Mouse (Mus musculus) myocyte (in vitro differentiated cells): ENCODE results near the gene Tcea3. TPM values are rescaled to one million over a fixed set of nuclear protein-coding genes. Genes with fewer than 3 reads are reported as not detected.

Experiments
- H3K27me3 ChIP-seq: one replicate; pipeline ENCODE4 v1.6.1; 2011; ENCODE audit not compliant: control insufficient read depth, insufficient read depth, insufficient read length
- H3K36me3 ChIP-seq: one replicate; pipeline ENCODE4 v1.6.1; 2011; ENCODE audit not compliant: control insufficient read depth, insufficient read depth
- H3K4me2 ChIP-seq: one replicate; pipeline ENCODE4 v1.6.1; 2011; ENCODE audit warnings: low read depth, control low read depth
- H3K4me3 ChIP-seq: one replicate; pipeline ENCODE4 v1.5.1; 2011; ENCODE audit warnings: mild to moderate bottlenecking, control low read depth, moderate library complexity
- H3K79me2 ChIP-seq: one replicate; pipeline ENCODE4 v1.6.1; 2011; ENCODE audit not compliant: control insufficient read depth, insufficient read depth
- H3ac ChIP-seq: one replicate; pipeline ENCODE4 v1.6.1; 2011; ENCODE audit not compliant: control insufficient read depth, insufficient read length
- CEBPB ChIP-seq: IDR thresholded peaks from 2 replicates; pipeline ENCODE4 v1.6.1; 2011; ENCODE audit warnings: mild to moderate bottlenecking, moderate library complexity; ENCODE audit not compliant: poor library complexity, insufficient read depth, severe bottlenecking
- E2F4 ChIP-seq: IDR thresholded peaks from one replicate; pipeline ENCODE4 v1.6.1; 2011; ENCODE audit warnings: mild to moderate bottlenecking, control low read depth, moderate library complexity; ENCODE audit not compliant: insufficient read depth
- MAX ChIP-seq: IDR thresholded peaks from one replicate; pipeline ENCODE4 v1.6.1; 2011; ENCODE audit warnings: low read depth, mild to moderate bottlenecking, control low read depth
- MYOD1 ChIP-seq, 3 experiments: IDR thresholded peaks; one replicate each; pipeline ENCODE4 v1.6.1; 2011; ENCODE audit warnings: control low read depth in 2 of 3, low read depth in 2 of 3, mild to moderate bottlenecking in 2 of 3, moderate library complexity in 1 of 3; ENCODE audit not compliant: insufficient read length in 2 of 3, control insufficient read depth in 1 of 3
- MYOG ChIP-seq, 3 experiments: IDR thresholded peaks; one replicate each; pipeline ENCODE4 v1.6.1; 2011; ENCODE audit warnings: control low read depth in 2 of 3, low read depth in 2 of 3, mild to moderate bottlenecking in 2 of 3; ENCODE audit not compliant: insufficient read length in 2 of 3, control insufficient read depth in 1 of 3, insufficient read depth in 1 of 3
- POLR2A ChIP-seq: IDR thresholded peaks from one replicate; pipeline ENCODE4 v1.6.1; 2011; ENCODE audit warnings: low read depth, mild to moderate bottlenecking, control low read depth, moderate library complexity; ENCODE audit not compliant: insufficient read length
- POLR2AphosphoS2 ChIP-seq: IDR thresholded peaks from one replicate; pipeline ENCODE4 v1.6.1; 2011; ENCODE audit warnings: low read depth, control low read depth; ENCODE audit not compliant: insufficient read length
- REST ChIP-seq: IDR thresholded peaks from one replicate; pipeline ENCODE4 v1.6.1; 2011; ENCODE audit warnings: mild to moderate bottlenecking, control low read depth, moderate library complexity; ENCODE audit not compliant: insufficient read depth, insufficient read length
- SRF ChIP-seq: IDR thresholded peaks from one replicate; pipeline ENCODE4 v1.6.1; 2011; ENCODE audit warnings: low read depth; ENCODE audit not compliant: control insufficient read depth, insufficient read length
- TCF12 ChIP-seq: IDR thresholded peaks from one replicate; pipeline ENCODE4 v1.6.1; 2011; ENCODE audit warnings: mild to moderate bottlenecking, control low read depth; ENCODE audit not compliant: poor library complexity, insufficient read depth, severe bottlenecking
- TCF3 ChIP-seq: IDR thresholded peaks from one replicate; pipeline ENCODE4 v1.6.1; 2011; ENCODE audit warnings: low read depth, control low read depth; ENCODE audit not compliant: insufficient read length
- USF1 ChIP-seq: IDR thresholded peaks from one replicate; pipeline ENCODE4 v1.6.1; 2011; ENCODE audit warnings: low read depth, mild to moderate bottlenecking, control low read depth, moderate library complexity
- polyA plus RNA-seq: library from polyadenylated mRNA; unstranded; fragments of >200 nt; fragmentation: generic; extraction: Trizol; gene quantifications from one replicate; pipeline ENCODE4 v1.2.1, GENCODE M21; 2012; ENCODE audit warnings: missing spikeins

Tcea3 gene
- polyA plus RNA-seq, 1 experiment, result 5.5 TPM

DNA sequence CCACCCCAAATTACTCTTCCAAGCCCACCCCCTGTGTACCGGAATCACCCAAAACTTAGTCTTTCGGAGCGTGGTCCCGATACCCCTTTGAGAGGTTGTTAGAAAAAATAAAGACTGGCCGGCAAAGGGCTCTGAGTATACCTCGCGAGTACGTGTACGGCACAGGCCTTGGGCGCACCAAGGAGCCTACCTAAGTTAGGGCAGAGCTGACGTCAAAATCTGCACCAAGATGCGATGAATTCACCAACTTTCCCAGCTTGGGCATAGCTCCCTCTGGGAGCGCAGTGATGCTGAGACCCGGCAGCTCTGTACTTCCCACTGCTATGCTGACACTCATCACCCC lies 172 bp upstream of the Tcea3 start:
- Histone ChIP-seq H3K27me3 (no peaks in the 10 kb centered on the region), H3K4me3 (peak overlapping the region; percentile 19), H3K4me2 (peak overlapping the region; percentile 91), H3K79me2 (no peaks in the 10 kb centered on the region), H3K36me3 (no peaks in the 10 kb centered on the region), H3ac (peak overlapping the region; percentile 16)
- TF ChIP-seq MYOG (IDR thresholded peaks at IDR 0.05; ENCODE audit: control insufficient read depth in 1 of 3, insufficient read depth in 1 of 3, insufficient read length in 2 of 3, low read depth in 2 of 3) (no peak), POLR2AphosphoS2 (peak; percentile 31)

DNA sequence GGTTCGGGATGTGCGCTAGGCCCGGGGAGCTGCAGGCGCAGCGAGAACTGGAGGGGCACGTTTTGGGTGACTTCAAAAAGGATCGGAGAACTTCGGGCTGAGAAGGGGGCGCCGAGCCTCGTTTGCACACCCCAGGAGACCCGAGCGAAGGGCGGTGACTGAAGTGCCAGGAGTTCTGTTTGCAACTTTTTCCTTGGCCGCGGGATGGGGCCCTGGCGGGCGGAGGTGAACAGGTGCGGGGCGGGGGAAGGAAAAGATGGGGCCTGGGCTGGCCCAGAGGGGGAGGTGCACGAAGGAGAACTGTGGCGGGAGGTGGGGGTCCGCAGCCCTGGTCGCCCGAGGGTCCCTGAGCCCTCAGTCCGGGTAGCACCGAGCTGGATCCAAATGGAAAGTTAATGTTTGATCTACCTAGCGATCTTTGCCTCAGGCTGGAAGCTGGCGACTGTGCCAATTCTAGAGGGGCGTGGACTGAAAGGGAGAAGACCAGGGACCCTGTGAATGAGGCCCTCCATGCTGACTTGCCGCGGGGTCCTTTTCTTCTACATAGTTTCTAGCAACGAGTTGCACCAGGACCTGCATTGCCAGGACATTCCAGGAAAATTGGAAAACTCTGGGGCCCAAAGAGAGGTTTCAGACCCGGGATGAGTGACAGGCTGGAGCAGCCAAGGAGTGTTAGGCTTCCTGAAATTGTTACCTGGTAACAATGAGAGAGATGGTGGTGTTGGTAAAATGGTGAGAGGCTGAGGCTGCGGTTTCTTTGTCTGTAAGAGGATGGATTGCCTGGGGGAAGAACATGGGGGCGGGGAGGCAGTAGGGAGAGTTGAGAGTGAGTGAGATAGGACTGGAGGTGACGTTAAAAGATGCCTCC lies 1.2 kb downstream of the Tcea3 start:
- Histone ChIP-seq H3K36me3 (no peaks in the 10 kb centered on the region), H3K4me3 (peak overlapping the region; percentile 19), H3K4me2 (peak overlapping the region; percentile 91), H3K27me3 (no peaks in the 10 kb centered on the region), H3K79me2 (no peaks in the 10 kb centered on the region), H3ac (no peak overlapping the region)
- peak in 1 of 3 experiments; percentile 28 for TF ChIP-seq MYOD1 (IDR thresholded peaks at IDR 0.05; ENCODE audit: control insufficient read depth in 1 of 3, insufficient read length in 2 of 3, low read depth in 2 of 3)
- no peak for TF ChIP-seq POLR2AphosphoS2
- TF ChIP-seq MYOG (IDR thresholded peaks at IDR 0.05; ENCODE audit: control insufficient read depth in 1 of 3, insufficient read depth in 1 of 3, insufficient read length in 2 of 3, low read depth in 2 of 3), result peak in 1 of 3 experiments; percentile 34

DNA sequence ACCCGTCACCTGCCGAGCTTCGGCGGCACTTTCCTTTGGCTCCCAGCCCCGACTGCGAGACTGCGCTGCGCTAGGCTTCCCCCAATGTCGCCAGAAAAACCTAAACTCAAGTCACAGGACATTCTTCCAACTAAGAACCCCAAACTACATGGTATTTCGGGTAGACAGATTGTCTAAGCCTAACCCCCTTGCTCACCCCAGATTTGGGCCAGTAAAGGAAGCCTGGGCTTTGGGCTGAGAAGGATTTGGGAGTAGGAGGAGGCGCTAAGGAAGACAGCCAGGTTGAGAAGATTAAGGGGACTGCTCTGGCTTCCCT lies 1.8 kb downstream of the Tcea3 start:
- no peaks in the 10 kb centered on the region for H3K27me3 ChIP-seq
- TF ChIP-seq MYOG (IDR thresholded peaks at IDR 0.05; ENCODE audit: control insufficient read depth in 1 of 3, insufficient read depth in 1 of 3, insufficient read length in 2 of 3, low read depth in 2 of 3) (no peak), TCF3 (no peak), TCF12 (no peak)
- no peaks in the 10 kb centered on the region for H3K79me2 ChIP-seq
- no peak overlapping the region for H3K4me3 ChIP-seq
- H3K4me2 ChIP-seq, result peak overlapping the region; percentile 67
- no peak overlapping the region for H3ac ChIP-seq
- H3K36me3 ChIP-seq, result no peaks in the 10 kb centered on the region

DNA sequence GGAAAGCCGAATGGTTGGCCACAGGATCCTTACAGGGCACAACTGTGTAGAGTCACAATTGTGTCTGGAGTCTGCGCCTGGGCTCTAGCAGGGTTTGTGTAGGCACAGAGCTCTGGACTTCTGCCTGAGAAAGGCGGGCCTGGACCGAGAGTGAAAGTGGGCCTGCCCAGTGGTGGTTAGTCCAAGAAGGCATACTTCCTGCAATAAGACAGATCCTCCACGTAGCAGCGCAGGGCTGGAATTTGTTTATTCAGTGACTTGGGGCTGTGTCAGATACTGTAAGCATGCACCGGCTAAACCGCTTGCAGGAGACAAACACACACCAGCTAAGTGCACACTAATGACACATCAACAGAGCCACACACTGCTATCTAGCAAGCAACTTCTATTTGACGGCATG lies 2.3 kb downstream of the Tcea3 start:
- H3K27me3 ChIP-seq, result no peaks in the 10 kb centered on the region
- no peaks in the 10 kb centered on the region for H3K79me2 ChIP-seq
- H3ac ChIP-seq, result no peak overlapping the region
- H3K4me3 ChIP-seq, result no peak overlapping the region
- H3K4me2 ChIP-seq, result peak overlapping the region; percentile 67
- no peaks in the 10 kb centered on the region for H3K36me3 ChIP-seq
- TF ChIP-seq POLR2A (no peak), TCF12 (no peak), MAX (no peak), POLR2AphosphoS2 (no peak), SRF (no peak), MYOD1 (IDR thresholded peaks at IDR 0.05; ENCODE audit: control insufficient read depth in 1 of 3, insufficient read length in 2 of 3, low read depth in 2 of 3) (no peak), CEBPB (no peak), REST (no peak), MYOG (IDR thresholded peaks at IDR 0.05; ENCODE audit: control insufficient read depth in 1 of 3, insufficient read depth in 1 of 3, insufficient read length in 2 of 3, low read depth in 2 of 3) (no peak), E2F4 (no peak), TCF3 (no peak), USF1 (no peak)

DNA sequence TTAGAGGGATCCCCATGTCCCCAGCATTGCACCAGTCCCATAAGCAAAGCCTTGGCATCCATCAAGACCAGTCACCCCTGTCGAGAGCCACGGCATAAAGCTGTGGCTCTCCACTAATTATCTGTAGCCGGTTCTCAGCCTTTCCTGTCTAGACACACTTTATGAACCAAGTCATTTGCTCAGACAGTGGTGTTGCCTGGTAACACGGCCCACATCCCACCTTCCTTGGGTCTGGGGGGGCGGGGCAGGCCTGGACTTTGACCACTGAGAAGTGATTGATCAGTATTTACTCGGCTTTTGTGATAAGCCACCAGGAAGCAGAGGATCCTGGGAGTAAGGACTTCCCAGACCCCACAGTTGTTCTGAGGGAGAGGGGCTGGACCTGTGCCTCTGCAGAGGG lies 8.4 kb downstream of the Tcea3 start:
- Histone ChIP-seq H3K27me3 (no peaks in the 10 kb centered on the region), H3K36me3 (no peaks in the 10 kb centered on the region), H3K4me3 (no peak overlapping the region), H3K79me2 (no peaks in the 10 kb centered on the region), H3ac (no peak overlapping the region), H3K4me2 (no peak overlapping the region)
- no peak for TF ChIP-seq POLR2A
- no peak for TF ChIP-seq USF1
- TF ChIP-seq TCF3, result no peak
- no peak for TF ChIP-seq TCF12
- no peak for TF ChIP-seq MAX
- no peak for TF ChIP-seq POLR2AphosphoS2
- TF ChIP-seq MYOD1 (IDR thresholded peaks at IDR 0.05; ENCODE audit: control insufficient read depth in 1 of 3, insufficient read length in 2 of 3, low read depth in 2 of 3), result no peak
- no peak for TF ChIP-seq CEBPB
- no peak for TF ChIP-seq SRF
- no peak for TF ChIP-seq E2F4
- TF ChIP-seq MYOG (IDR thresholded peaks at IDR 0.05; ENCODE audit: control insufficient read depth in 1 of 3, insufficient read depth in 1 of 3, insufficient read length in 2 of 3, low read depth in 2 of 3), result no peak
- no peak for TF ChIP-seq REST
